Mouse (Mus musculus) natural killer cell, adult 2 months (primary cell): Measurements from ENCODE around the gene Med18.

Experiments
- DNase-seq, 2 experiments: peaks; one replicate each; pipeline ENCODE4 v3.0.0; 2022; ENCODE audit warnings: low spot score in 2 of 2

Med18 gene

GRCm38 (mm10) chr4:132463430-132464254, at the start of gene Med18:
Gene Med18, minus strand, starts transcription at chr4:132463921.
- DNase-seq, result peak; percentile 88 to 91

DNA sequence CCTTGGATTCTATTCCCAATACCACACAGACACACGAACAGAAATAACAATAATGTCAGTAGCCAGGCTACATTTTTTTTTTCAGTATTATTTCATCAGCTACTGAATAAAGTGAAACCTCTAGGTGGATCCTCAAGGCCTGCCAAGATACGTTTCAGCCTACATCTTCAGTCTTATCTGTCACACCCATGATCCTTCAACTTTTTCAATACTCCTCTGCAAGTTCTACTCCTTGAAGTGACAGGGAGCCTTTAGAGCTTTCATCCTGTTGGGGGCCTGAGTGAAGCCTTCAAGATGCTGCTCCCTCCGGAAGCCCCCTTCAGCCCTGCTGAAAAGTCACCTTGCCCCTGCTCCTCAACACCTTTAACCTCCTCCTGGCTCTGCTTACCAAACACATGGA, 48.4 kb upstream of the Med18 start:
- no peak for DNase-seq

DNA sequence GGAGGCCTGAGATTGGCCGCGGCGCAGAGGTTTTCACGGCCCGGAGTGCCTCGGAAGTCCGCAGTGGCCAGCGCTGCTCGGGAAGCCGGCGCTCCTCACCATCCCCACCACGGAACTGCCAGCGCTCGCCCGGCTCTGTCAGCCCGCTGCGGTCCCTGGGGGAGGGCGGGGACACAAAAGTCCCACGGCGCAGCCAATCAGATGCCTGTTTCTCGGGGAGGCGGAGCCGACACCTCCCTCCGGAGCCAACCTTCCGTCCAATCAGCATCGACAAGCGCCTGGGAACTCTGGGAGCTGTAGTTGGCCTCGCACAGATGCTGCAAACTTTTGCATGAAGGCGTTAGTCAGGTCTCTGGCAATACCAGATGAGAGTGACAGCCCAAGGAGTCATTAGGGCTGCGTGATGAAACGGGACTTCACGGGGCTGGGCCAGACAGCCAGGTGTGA, 46.7 kb upstream of the Med18 start, which contains the start of gene Sesn2:
Gene Sesn2 (minus strand): TSS at position 150 of the 447 bp plus-strand sequence.
- DNase-seq, result peak; percentile 95 to 97

DNA sequence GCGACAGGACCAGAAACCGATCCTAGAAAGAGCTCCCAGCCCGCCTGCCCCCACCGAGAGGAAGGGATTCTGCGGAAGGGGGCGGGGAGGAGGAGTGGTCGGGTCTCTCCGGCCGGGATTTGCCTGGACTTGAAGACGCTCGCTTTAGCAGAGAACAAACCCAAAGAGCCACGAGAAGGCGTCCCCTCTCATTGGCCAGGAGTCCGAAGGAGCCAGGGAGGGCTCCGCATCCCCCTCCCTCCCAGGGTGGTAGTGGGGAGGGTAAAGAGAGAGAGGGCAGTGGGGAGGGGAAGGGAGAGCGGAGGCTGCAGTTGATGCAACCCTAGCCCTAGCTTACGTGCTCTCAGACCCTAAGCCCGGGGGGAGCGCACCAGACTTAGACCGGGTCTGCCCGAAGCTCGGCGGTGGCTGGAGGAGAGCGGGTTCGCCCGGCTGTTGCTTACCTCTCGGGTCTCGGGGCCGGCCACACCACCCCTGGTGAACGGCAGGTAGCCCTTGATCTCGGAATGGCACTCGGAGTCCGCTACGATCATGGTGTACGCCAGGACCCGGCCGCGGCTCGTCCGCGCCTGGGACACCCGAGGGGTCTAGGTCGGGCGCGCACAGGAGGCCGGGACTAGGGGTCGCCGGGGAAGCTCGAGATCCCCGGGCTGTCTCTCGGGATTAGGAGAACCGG, 46.0 kb upstream of the Med18 start:
- peak; percentile 32 to 34 for DNase-seq

- no peak for DNase-seq
These were observed 43.5 kb upstream of the Med18 start for GRCm38 (mm10) chr4:132507210-132507609.

- no peak for DNase-seq
These were observed 42.5 kb upstream of the Med18 start for GRCm38 (mm10) chr4:132506250-132506649.

DNA sequence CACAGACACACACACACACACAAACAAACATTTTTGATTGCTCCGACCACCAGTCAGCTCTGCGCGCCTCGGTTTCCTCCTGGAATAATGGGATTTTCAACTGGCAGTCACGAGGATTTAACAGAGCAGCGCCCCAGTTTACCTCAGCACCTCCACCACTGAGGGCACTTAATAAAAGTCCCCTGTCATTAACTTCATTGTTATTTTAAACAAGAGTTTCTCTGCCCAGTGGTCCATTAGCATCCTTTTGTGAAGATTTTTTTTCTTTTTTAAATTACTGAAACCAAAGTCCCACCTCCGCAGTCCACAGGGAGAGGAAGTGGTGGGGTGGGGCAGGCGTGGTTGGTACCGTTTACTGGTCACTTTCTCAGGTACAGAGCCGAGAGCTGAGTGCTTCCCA, 42.1 kb upstream of the Med18 start:
- DNase-seq, result no peak

DNA sequence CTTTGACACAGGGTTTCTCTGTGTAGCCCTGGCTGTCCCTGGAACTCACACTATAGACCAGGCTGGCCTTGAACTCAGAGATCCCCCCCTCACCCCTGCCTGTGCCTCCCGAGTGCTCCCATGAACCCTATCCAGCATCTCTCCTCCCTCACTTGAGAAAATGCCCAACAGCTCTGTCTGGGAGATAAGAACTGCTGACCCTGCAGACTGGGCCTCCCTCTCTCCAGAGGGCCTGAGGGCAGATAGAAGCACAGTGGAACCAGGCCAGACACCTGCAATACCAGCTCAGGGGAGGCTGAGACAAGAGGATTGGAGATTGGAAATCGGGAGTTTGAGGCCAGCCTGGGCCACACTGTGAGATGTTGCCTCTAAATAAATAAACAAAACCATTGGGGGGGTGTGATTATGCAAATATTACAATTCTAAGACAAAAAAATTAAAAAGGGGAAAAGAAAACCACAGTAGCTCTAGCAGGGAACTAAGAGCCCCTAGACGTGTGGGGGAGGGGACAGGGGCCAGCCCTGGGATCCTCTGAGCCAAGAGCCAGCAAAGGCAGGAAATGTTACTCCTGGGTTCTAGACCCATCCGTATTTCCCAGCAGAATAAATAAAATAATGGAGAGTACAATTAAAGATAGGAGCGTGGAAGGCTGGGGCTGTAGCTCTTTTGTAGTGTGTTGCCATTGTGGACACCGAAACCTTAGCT, 41.5 kb upstream of the Med18 start:
- DNase-seq, result no peak

DNA sequence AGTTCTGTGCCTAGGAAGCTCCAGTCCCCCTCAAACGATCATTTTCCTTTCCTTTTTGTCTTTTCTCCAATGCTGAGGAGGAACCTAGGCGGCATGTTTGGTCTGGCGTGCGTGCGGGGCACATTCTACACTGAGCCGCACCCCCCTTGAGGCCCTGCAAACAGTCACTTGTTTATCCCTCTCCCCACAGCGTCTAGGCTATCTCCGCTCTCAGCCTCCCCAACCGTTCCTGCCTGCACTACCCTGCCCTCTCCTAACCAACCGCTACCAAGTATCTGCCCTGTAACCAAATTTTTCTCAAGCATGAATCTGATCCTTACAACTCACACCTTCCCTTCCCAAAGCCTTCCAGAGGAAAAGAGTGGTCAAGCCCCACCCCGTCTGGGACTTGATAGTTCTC, 39.6 kb upstream of the Med18 start:
- DNase-seq, result no peak

DNA sequence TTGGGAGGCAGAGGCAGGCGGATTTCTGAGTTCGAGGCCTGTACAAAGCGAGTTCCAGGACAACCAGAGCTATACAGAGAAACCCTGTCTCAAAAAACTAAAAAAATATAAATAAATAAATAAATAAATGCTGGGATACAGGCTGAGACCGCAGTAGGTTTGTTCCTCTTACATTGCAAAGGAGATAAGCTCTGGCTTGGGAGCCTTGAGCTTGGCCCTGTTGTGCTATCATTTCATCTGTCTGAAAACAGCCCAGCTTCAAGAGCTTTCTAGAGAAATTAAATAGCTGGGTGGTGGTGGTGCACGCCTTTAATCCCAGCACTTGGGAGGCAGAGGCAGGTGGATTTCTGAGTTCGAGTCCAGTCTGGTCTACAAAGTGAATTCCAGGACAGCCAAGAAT, 37.9 kb upstream of the Med18 start:
- DNase-seq, result no peak

DNA sequence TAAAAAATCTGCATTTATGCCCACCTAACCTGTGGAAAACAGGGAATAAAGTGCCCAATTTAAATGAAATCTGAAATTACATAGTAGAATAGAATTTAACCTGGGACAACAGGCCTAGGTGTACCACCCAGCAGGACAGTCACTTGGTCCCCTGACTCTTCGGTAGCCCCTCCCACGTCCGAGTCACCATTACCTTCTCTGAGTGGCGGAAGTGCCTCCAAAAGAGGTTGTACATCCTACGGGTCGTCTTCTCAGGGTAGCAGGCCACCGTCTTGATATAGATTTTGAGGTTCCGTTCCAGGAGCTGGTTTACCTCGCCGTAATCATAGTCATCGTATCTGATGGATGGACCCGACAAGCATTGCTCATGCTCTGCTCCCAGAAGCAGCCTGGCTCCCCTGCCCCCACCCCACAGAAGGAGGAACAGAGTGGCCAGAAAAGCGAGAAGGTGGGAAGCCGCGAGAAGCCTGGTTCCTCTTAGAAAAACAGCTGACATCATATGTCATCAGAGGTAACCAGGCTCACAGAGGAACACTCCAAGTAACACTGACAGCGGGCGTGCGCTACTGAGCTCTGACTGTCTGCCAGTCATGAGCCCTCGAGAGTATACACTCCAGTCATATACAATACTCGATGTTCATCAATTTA, 30.7 kb upstream of the Med18 start:
- DNase-seq, result peak; percentile 28 to 47

DNA sequence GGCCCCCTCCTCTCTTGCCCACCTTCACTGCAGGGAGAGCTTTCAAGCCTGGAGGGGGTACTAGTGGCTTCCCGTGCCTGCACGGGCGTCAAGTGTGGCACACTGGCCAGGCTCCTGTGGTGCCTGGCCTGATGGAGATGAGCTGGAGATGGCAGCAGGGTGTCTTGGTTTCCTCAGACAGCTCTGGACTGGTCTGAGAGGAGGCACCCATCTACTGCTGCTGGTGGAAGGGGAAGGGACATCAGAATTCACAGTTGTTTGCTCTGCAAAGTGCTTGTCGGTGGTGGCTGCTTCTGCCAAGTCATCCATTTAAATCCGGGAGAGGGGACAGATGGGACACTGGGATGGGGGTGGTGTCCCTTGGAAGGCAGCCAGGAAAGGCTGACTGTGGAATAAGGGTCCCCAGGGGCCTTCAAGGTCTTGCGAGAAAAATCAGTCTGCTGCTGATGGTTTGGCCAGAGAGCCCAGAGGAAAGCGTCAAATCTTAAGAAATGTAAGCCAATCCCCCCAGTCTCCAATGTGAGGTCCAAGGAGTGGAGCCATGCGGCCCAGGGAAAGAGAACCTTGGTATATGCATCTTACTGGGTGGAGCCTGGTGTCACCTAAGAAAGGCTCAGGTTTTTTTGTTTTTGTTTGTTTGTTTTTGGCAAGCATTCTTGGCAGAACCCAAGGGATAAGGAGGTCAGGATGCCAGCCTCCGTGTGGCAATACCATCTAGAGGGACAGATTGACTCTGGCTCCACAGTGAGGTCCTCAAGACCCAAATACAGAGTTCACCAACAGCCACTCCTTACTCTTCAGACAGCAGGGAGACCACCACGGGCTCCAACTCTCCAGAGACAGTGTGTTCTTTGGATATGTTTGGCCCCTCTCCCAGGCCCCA, 28.7 kb upstream of the Med18 start:
- no peak for DNase-seq

DNA sequence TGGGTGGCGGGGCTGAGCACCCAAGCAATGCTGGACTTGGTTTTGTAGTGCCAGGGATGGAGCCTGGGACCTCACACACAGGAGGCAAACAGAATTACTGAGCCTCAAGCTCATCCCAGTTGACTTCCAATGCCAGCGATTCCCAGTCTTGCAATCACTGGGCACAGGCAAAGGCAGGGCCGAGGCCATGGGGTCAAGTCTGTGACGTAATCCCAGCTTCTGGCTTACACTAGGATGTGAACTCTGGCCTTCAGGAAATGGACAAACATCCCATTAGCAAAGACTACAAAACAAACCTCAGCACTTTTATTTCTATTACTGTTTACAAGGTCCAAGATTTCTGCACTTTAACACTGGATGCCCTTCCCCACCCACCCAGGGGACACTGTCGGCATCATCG, 28.0 kb upstream of the Med18 start:
- no peak for DNase-seq

DNA sequence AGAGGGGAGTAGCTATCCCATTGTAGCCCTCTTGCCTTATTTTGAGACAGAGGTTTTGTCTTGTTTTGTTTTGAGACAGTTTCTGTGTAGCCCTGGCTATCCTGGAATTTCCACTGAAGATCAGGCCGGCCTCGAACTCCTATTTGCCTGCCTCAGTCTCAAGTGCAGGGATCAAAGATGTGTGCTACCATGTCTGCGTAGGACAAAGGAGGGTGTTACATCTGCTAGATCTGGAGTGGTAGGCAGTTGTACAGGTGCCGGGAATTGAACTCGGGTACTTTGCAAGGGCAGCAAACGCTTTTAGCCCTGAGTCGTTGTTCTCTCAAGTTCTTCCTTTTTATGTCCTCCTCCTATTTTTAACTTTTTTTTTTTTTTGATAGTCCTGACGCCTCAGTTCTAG, 27.3 kb upstream of the Med18 start:
- no peak for DNase-seq

DNA sequence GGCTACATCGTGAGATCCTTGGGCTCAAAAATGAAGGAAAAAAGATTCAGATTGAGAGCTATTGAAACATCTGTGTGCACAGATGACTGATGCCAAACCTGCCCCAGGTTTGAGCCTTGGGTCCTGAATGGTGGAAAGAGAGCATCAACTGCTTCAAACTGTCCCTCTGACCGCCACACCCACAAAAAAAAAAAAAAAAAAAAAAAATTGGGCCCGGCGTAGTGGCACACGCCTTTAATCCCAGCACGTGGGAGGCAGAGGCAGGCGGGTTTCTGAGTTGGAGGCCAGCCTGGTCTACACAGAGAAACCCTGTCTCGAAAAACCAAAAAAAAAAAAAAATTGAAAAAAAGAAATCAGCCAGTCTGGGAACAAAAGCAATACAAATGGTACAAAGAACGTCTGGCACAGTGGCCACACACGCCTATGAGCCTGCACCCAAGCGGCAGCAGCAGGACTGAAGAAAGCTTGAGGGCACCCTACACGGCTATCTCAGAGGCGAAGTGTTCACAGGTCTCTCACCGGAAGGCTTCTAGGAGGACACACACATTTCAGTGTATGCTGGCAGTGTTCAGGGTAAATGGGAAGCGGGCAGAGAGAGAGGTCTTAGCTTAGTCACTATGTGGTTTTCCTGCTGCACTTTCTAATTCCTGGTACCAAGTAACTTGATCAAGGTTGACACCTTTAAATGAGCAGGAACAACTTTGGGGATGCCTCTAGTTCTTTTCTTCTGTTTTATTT, 26.7 kb upstream of the Med18 start:
- DNase-seq, result no peak

DNA sequence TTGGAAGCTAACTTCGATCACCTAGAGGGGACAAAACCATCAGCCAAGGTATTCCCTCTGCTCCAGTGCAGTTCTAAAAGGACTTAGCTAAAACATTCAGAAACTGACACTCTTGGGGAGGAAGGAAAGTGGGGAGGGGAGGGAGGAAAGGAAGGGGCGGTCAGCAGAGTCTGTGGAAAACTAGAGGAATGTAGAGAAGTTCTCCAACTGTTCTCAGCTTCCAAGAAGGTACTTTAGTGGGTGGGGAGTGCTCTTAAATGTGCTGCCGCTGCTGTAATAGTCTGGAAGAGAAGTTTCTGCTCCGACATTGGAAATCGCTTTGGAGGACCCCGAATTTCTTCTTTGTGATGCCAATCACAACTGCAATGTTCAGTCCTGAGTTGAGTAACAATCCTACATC, 25.3 kb upstream of the Med18 start:
- DNase-seq, result no peak

DNA sequence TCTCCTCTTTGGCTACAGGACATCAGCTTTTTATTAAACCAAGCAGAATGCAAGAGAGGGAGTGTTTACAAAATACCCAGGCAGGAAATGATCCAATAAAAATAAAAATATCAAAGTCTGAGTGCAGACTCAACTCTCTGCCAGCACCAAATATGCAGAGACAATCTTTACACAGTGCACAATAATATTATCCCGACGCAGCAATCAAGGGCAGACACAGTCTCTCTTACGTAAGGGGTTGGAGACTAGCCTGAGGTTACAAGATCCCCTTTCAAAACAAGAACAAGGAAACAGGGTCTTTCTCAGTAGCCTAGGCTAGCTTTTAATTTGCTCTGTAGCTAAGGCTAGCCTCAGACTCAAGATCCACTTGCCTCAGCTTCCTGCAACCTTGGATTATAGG, 24.8 kb upstream of the Med18 start:
- DNase-seq, result no peak

DNA sequence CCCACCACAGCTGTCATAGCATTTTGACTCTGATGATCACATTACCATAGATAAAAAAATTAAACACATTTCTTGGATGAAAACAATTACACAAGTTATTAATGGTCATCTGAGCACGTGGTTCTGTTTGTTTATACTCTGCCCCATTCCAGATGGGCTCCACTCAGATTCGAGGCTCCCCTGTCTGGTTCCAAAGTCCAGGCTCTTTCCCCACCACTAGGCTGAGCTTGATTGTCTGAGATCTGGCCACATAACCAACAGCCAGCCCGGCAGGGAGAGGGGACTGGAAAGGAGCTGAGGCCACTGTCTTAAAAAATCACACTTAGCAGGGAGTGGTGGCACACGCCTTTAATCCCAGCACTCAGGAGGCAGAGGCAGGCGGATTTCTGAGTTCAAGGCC, 21.1 kb upstream of the Med18 start:
- no peak for DNase-seq

GRCm38 (mm10) chr4:132484231-132484630, 20.5 kb upstream of the Med18 start:
- no peak for DNase-seq

DNA sequence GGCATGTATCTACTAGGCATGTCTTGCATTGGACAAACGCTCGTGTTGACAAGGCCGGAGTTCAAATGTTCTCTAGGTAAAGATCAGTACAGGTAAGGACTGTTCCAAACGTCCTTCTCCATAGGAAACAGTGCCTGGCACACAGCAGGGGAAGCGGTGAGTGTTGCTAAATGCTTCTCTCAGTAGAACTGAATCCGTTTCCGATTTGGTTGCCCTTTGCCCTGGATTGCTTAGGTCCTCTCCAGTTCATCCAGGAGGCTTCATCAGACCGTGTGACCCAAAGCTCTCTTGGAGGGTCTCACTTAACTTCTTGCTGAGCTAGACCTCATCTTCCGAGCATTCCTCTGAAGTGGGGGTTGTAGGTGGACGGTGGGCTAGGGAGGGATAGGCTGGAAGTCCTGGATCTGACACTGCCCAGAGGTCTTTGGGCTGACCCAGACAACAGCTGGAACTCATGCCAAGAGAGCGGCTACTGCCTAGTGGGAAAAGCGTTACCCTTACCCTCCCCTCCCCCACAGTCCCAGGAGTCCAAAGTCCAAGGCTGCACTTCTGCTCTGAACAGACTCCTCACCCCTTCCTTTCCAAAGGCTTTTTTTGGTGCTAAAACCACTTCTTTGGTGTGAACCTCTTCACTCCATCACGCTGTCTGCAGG, 19.4 kb upstream of the Med18 start:
- no peak for DNase-seq
